Mouse (Mus musculus): ENCODE measurements around the gene Tnni2.

The Tnni2 gene

GRCm38 (mm10) chr7:142487341-142487859, 45.8 kb downstream of the Tnni2 start:
- peak; percentile 17 to 34 for DNase-seq

- DNase-seq, result no peak
These were observed 46.4 kb downstream of the Tnni2 start for GRCm38 (mm10) chr7:142488053-142488452.

DNA sequence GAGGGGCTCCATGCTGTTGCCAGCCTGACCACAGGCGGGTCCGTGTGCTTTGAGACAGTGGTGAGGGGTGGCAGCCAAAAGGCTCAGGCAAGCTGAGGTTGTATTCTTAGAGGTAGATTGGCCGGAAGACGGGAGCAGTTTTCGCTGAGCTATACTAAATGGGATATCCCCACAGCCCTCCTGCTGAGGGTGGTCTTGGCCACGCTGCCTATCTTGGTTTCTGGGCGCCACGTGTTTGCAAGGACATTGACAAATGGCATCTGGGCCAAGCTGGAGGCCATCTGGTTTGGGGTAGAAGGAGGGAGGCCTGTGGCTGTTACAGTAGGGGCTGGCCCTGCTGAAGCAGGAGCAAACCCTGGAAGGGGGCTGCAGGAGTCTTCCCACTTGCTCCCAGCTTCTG, 51.9 kb downstream of the Tnni2 start:
- DNase-seq, result no peak

Measured in kidney, postnatal 36 days (tissue).